Mouse (Mus musculus): ENCODE measurements around the gene Scpep1. TPM values are rescaled to one million over a fixed set of nuclear protein-coding genes. Genes with fewer than 3 reads are reported as not detected.

Scpep1 gene
- polyA plus RNA-seq, 1 experiment from 2014 or later: 67.2 TPM

DNA sequence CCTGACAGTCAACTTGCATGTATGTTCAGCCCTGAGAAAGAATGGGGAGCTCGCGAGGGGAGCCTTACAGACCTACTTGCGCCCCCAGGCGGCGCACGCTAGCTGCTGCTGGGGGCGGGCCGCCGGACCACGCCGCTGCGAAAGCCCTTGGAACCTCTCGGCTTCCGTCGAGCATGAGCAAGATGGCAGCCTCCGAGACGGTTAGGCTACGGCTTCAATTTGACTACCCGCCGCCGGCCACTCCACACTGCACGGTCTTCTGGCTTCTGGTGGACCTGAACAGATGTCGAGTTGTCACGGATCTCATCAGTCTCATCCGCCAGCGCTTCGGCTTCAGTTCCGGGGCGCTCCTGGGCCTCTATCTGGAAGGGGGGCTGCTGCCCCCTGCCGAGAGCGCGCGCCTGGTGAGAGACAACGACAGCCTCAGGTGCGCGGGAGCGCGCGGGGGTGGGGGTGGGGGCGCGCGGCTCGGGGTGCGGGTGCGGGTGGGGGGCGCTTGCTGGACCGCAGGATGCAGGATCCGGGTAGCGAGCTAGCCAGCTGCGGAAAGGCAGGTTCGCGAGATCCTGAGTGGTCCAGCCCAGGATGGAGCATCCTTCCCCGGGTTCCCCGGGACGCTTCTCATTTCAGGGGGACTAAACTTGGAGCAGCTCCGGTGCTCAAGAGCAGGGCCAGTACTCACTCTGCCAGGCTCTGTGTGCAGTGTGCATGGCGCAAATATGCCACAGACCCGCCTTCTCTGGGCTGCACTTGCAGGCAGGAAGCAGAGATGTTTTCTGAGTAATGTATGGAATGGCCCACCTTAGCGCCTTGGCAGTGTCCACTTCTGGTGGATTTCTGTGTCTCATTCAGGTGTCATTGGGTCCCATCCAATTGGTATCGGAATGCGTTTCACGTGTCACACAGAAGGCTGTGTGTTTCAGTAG, 18.8 kb upstream of the Scpep1 start:
- DNase-seq (ENCODE audit: low spot score) (peak; percentile 95), ATAC-seq (ENCODE audit: low FRiP score, low TSS enrichment) (peak; percentile 85)
- H3K4me1 ChIP-seq (replicated peaks; ENCODE audit: control insufficient read depth, insufficient read depth): no peaks in the 10 kb centered on the region; the same call in 1 of the 2 replicates
- H3K4me2 ChIP-seq (replicated peaks; ENCODE audit: low read depth): peak overlapping the region; percentile 80
- no peaks in the 10 kb centered on the region for H3K36me3 ChIP-seq (ENCODE audit: control insufficient read depth, insufficient read depth, low read length)
- no peaks in the 10 kb centered on the region for H3K9me3 ChIP-seq (ENCODE audit: control insufficient read depth, low read length)
- under 1% methylated on average over 56 of the region's 62 CpGs for WGBS
- H3K9ac ChIP-seq (ENCODE audit: low read length): peak overlapping the region; percentile 79
- TF ChIP-seq CTCF (IDR thresholded peaks at IDR 0.05; ENCODE audit: low read depth) (peak; percentile 92), EP300 (optimal IDR thresholded peaks at IDR 0.05) (peak; percentile 47)
- H3K27ac ChIP-seq (replicated peaks): peak overlapping the region; percentile 82
- H3K4me3 ChIP-seq (ENCODE audit: low read depth, low read length): peak overlapping the region; percentile 77
- H3K27me3 ChIP-seq (ENCODE audit: control insufficient read depth, insufficient read depth, low read length): no peaks in the 10 kb centered on the region

DNA sequence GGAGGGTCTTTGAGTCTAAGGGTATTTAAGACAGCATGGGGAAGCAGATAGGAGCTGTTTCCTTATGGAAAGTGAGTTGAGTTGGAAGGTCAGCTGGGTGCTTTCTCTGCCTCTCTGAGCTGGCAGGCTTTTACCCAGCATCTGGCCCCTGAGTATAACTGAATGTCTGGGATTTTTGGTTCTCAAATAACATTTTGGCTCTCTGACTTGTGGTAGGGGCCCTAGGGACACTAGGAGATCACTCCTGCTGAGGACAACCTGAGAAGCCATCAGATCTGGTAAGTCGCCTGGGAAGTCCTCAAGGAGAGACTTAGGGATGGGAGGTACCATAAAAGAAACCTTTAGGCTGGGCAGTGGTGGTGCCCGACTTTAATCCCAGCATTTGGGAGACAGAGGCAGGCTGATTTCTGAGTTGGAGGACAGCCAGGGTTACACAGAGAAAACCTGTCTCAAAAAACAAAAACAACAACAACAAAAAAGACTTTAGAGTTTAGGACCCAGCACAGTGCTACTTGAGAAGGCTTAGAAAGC, 15.0 kb upstream of the Scpep1 start, which contains the start of gene Coil:
Coil (plus strand) TSS at position 51 of the 531 bp plus-strand sequence.
- H3K36me3 ChIP-seq (ENCODE audit: control insufficient read depth, insufficient read depth, low read length): no peaks in the 10 kb centered on the region
- H3K27me3 ChIP-seq (ENCODE audit: control insufficient read depth, insufficient read depth, low read length): no peaks in the 10 kb centered on the region
- H3K9me3 ChIP-seq (ENCODE audit: control insufficient read depth, low read length): no peaks in the 10 kb centered on the region
- 44% methylated on average over 2 of the region's 2 CpGs for WGBS
- ATAC-seq (ENCODE audit: low FRiP score, low TSS enrichment) (no peak), DNase-seq (ENCODE audit: low spot score) (peak; percentile 40)
- H3K27ac ChIP-seq (replicated peaks): no peak within 1 kb of the TSS
- no peak within 1 kb of the TSS for H3K4me2 ChIP-seq (replicated peaks; ENCODE audit: low read depth)
- no peaks in the 10 kb centered on the region; the same call in 1 of the 2 replicates for H3K4me1 ChIP-seq (replicated peaks; ENCODE audit: control insufficient read depth, insufficient read depth)
- H3K9ac ChIP-seq (ENCODE audit: low read length): no peak within 1 kb of the TSS
- no peak for TF ChIP-seq CTCF (IDR thresholded peaks at IDR 0.05; ENCODE audit: low read depth)
- TF ChIP-seq EP300 (optimal IDR thresholded peaks at IDR 0.05): no peak
- no peak within 1 kb of the TSS for H3K4me3 ChIP-seq (ENCODE audit: low read depth, low read length)

DNA sequence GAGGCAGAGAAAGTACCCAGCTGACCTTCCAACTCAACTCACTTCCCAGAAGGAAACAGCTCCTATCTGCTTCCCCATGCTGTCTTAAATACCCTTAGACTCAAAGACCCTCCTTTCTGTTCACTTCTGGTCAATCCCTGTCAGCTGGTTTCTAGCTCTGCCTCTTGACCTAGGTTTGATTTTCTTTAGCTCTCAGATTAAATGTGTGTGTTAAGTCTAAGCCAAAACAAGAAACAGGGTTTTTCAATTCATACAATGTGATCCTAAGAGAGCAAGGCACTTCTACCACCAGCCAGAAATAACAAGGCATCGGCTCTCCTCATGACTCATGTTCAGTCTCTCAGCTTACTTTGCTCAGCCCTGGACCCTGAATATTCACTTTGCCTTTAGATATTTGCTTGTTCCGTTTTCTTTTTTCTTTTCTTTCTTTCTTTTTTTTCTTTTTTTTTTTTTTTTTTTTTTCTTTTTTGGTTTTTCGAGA, 11.7 kb upstream of the Scpep1 start, which contains the start of gene Elobl:
Elobl (minus strand) TSS at position 51 of the 481 bp plus-strand sequence.
- no peak within 1 kb of the TSS for H3K4me2 ChIP-seq (replicated peaks; ENCODE audit: low read depth)
- no peak for ATAC-seq (ENCODE audit: low FRiP score, low TSS enrichment)
- H3K4me1 ChIP-seq (replicated peaks; ENCODE audit: control insufficient read depth, insufficient read depth): no peaks in the 10 kb centered on the region
- no peak within 1 kb of the TSS for H3K9ac ChIP-seq (ENCODE audit: low read length)
- no peak within 1 kb of the TSS for H3K4me3 ChIP-seq (ENCODE audit: low read depth, low read length)
- H3K36me3 ChIP-seq (ENCODE audit: control insufficient read depth, insufficient read depth, low read length): no peaks in the 10 kb centered on the region
- H3K9me3 ChIP-seq (ENCODE audit: control insufficient read depth, low read length): no peaks in the 10 kb centered on the region
- TF ChIP-seq CTCF (IDR thresholded peaks at IDR 0.05; ENCODE audit: low read depth) (no peak), EP300 (optimal IDR thresholded peaks at IDR 0.05) (no peak)
- WGBS: 78% methylated on average over 2 of the region's 3 CpGs
- no peak for DNase-seq (ENCODE audit: low spot score)
- H3K27ac ChIP-seq (replicated peaks): no peak within 1 kb of the TSS
- H3K27me3 ChIP-seq (ENCODE audit: control insufficient read depth, insufficient read depth, low read length): no peaks in the 10 kb centered on the region

DNA sequence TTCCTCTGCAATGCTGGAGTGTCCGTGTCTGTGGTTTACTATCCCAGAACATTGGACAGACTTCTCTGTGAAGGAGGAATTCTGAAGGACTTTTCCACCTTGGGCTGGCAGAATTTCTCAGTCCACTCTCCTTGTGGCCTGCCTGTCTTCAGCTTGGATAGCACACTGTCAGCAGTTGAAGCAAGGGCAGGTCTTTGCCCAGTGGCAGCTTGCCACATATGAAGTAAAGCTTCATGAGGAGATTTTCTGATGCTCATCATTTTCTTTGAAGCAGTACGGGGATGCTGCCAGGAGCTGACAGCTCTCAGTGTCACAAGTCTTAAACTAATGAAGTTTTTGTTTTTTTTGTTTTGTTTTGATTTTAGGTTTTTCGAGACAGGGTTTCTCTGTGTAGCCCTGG, 3.6 kb upstream of the Scpep1 start:
- H3K9me3 ChIP-seq (ENCODE audit: control insufficient read depth, low read length): no peaks in the 10 kb centered on the region
- H3K4me1 ChIP-seq (replicated peaks; ENCODE audit: control insufficient read depth, insufficient read depth): no peaks in the 10 kb centered on the region
- H3K27me3 ChIP-seq (ENCODE audit: control insufficient read depth, insufficient read depth, low read length): no peaks in the 10 kb centered on the region
- no peaks in the 10 kb centered on the region for H3K36me3 ChIP-seq (ENCODE audit: control insufficient read depth, insufficient read depth, low read length)
- H3K27ac ChIP-seq (replicated peaks): no peak overlapping the region
- DNase-seq (ENCODE audit: low spot score) (no peak), ATAC-seq (ENCODE audit: low FRiP score, low TSS enrichment) (no peak)
- H3K9ac ChIP-seq (ENCODE audit: low read length): no peak overlapping the region
- TF ChIP-seq EP300 (optimal IDR thresholded peaks at IDR 0.05) (no peak), CTCF (IDR thresholded peaks at IDR 0.05; ENCODE audit: low read depth) (no peak)
- H3K4me3 ChIP-seq (ENCODE audit: low read depth, low read length): no peak overlapping the region
- 76% methylated on average over 3 of the region's 3 CpGs for WGBS
- no peak overlapping the region for H3K4me2 ChIP-seq (replicated peaks; ENCODE audit: low read depth)

DNA sequence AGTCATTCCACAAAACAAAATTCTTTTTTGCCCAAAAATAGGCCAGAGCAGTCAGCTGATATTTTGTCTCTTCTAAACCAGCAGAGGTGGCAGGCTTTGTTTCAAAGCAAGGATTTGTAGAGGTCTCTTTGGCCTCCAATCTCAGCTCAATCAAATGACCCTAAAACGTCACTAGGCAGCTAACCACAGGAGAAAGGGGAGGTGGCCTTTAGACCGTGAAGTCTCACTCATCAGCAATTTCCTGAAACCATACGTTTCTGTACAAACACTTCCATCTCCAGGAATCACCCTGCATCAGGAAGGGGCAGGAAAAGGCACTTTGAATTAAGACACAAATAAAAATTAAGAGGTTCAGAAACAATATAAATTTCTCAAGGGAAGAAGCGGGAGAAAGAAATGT, 462 bp downstream of the Scpep1 start:
- TF ChIP-seq EP300 (optimal IDR thresholded peaks at IDR 0.05): no peak
- TF ChIP-seq CTCF (IDR thresholded peaks at IDR 0.05; ENCODE audit: low read depth): no peak
- Histone ChIP-seq H3K4me2 (replicated peaks; ENCODE audit: low read depth) (peak overlapping the region; percentile 58), H3K9ac (ENCODE audit: low read length) (peak overlapping the region; percentile 54), H3K4me3 (ENCODE audit: low read depth, low read length) (peak overlapping the region; percentile 52), H3K27me3 (ENCODE audit: control insufficient read depth, insufficient read depth, low read length) (no peaks in the 10 kb centered on the region), H3K27ac (replicated peaks) (peak overlapping the region; percentile 81), H3K9me3 (ENCODE audit: control insufficient read depth, low read length) (no peaks in the 10 kb centered on the region), H3K4me1 (replicated peaks; ENCODE audit: control insufficient read depth, insufficient read depth) (no peaks in the 10 kb centered on the region), H3K36me3 (ENCODE audit: control insufficient read depth, insufficient read depth, low read length) (0 out of 2 replicates have a peak, but pooled peaks cover 2% of the 10 kb centered on the region)
- WGBS: under 1% methylated on average over 4 of the region's 4 CpGs
- ATAC-seq (ENCODE audit: low FRiP score, low TSS enrichment) (peak; percentile 53; the same call in 1 of the 2 replicates), DNase-seq (ENCODE audit: low spot score) (no peak)

All from stomach, postnatal 0 days (tissue).